8 mouse cellular contexts compared by ENCODE assay signal in genomic region chr6:92941756-92942420, GRCm38 (mm10). TPM values are rescaled to one million over a fixed set of nuclear protein-coding genes. Genes with fewer than 3 reads are reported as not detected.
DNase-seq lines count a peak whose midpoint lies in the region; ATAC-seq and TF ChIP-seq lines count a peak whose summit lies in the region.

No protein-coding gene starts in this region.

- H3K9me3 ChIP-seq in heart, embryonic 13.5 days: no peaks in the 10 kb centered on the region
- no peaks in the 10 kb centered on the region for H3K9me3 ChIP-seq in kidney, postnatal 0 days (replicated peaks; ENCODE audit: low read length)

- peak; percentile 26 for ATAC-seq in common myeloid progenitor, adult 5-6 weeks (replicated peaks; ENCODE audit: low read depth, poor library complexity, severe bottlenecking)
- no peak for ATAC-seq in heart, embryonic 13.5 days (ENCODE audit: extremely low read depth, insufficient number of reproducible peaks, low FRiP score, low TSS enrichment)
- ATAC-seq in kidney, postnatal 0 days (replicated peaks; ENCODE audit: low FRiP score, low read depth): no peak; the same call in 1 of the 2 replicates
- peak; percentile 13; the same call in 1 of the 2 replicates for ATAC-seq in megakaryocyte, adult 5-6 weeks (ENCODE audit: poor library complexity, severe bottlenecking)
- ATAC-seq in erythroid progenitor cell, adult 5-6 weeks (replicated peaks; ENCODE audit: low FRiP score, poor library complexity, severe bottlenecking): no peak

- no peaks in the 10 kb centered on the region; the same call in 1 of the 2 replicates for H3K27me3 ChIP-seq in heart, embryonic 13.5 days (replicated peaks)
- no peaks in the 10 kb centered on the region for H3K27me3 ChIP-seq in kidney, postnatal 0 days (ENCODE audit: insufficient read depth, low read length)

- H3K27ac ChIP-seq in heart, embryonic 13.5 days (replicated peaks): peak overlapping the region; percentile 96
- peak overlapping the region; percentile 91 for H3K27ac ChIP-seq in kidney, postnatal 0 days

- TF ChIP-seq CTCF in kidney, postnatal 0 days (IDR thresholded peaks at IDR 0.05; ENCODE audit: low read depth): no peak

- peak overlapping the region; percentile 84 for H3K4me2 ChIP-seq in heart, embryonic 13.5 days
- peak overlapping the region; percentile 79 for H3K4me2 ChIP-seq in kidney, postnatal 0 days (ENCODE audit: low read length)

- H3K9ac ChIP-seq in heart, embryonic 13.5 days: peak overlapping the region; percentile 91
- H3K9ac ChIP-seq in kidney, postnatal 0 days (ENCODE audit: low read depth, low read length): peak overlapping the region; percentile 76

- H3K4me3 ChIP-seq in heart, embryonic 13.5 days: peak overlapping the region; percentile 76
- H3K4me3 ChIP-seq in kidney, postnatal 0 days (replicated peaks; ENCODE audit: low read depth, low read length): peak overlapping the region; percentile 74

- WGBS in heart, embryonic 13.5 days: under 1% methylated on average over 30 of the region's 30 CpGs
- WGBS in kidney, postnatal 0 days: under 1% methylated on average over 30 of the region's 30 CpGs

- peak; percentile 56 for DNase-seq in Muller cell, postnatal 12 days (ENCODE audit: inconsistent ontology term)
- peak; percentile 67 for DNase-seq in kidney, postnatal 0 days (ENCODE audit: low spot score)
- no peak for DNase-seq in c-Kit-positive CD71-positive TER-119-positive erythroid progenitor cells, embryonic 14.5 days (ENCODE audit: low spot score)
- no peak for DNase-seq in cerebellum, adult 9-11 months

- peaks cover 25% of the 10 kb centered on the region for H3K4me1 ChIP-seq in heart, embryonic 13.5 days
- H3K4me1 ChIP-seq in kidney, postnatal 0 days (replicated peaks; ENCODE audit: insufficient read depth, low read length): 0 out of 2 replicates have a peak, but pooled peaks cover 6% of the 10 kb centered on the region

- H3K36me3 ChIP-seq in heart, embryonic 13.5 days: peaks cover 10% of the 10 kb centered on the region
- peaks cover 7% of the 10 kb centered on the region for H3K36me3 ChIP-seq in kidney, postnatal 0 days (ENCODE audit: insufficient read depth, low read length)

RNA-seq across cellular contexts. Expression of gene Adamts9, which starts 1.4 kb away (rescaled TPM):
- total RNA-seq in common myeloid progenitor, adult 5-6 weeks (2017): not detected in 2 replicates
- 5.1 and 5.3 TPM in 2 replicates for polyA plus RNA-seq in heart, embryonic 13.5 days (2015; fragmentation: Nextera tagmentation; extraction: Ambion mirVana)
- polyA plus RNA-seq in kidney, postnatal 0 days (2015; fragmentation: Nextera tagmentation; extraction: Ambion mirVana): 7.6 and 7.9 TPM in 2 replicates
- not detected in 2 replicates for total RNA-seq in megakaryocyte, adult 5-6 weeks (2015)
- 0.16 and 0.44 TPM in 2 replicates for total RNA-seq in megakaryocyte, adult 5-6 weeks (2017)
- not detected in 2 replicates for total RNA-seq in erythroid progenitor cell, adult 5-6 weeks (2015; ENCODE audit: low replicate concordance)
- total RNA-seq in erythroid progenitor cell, adult 5-6 weeks (2017; ENCODE audit: low replicate concordance): 0.26 TPM in 1 of 2 replicates, not detected in the other

Comparison
In these comparisons a context has a peak if more than half of its experiments do, and no peak if none do; other contexts are left out.
1. DNase-seq: peak in Muller cell, postnatal 12 days (single experiment) and kidney, postnatal 0 days (single experiment); none in c-Kit-positive CD71-positive TER-119-positive erythroid progenitor cells, embryonic 14.5 days (single experiment) and cerebellum, adult 9-11 months (single experiment).
2. ATAC-seq: peak in common myeloid progenitor, adult 5-6 weeks (single experiment) and megakaryocyte, adult 5-6 weeks (single experiment); none in heart, embryonic 13.5 days (single experiment), kidney, postnatal 0 days (single experiment) and erythroid progenitor cell, adult 5-6 weeks (single experiment).